Mouse (Mus musculus): ENCODE results near the gene Slc43a3. TPM values are rescaled to one million over a fixed set of nuclear protein-coding genes. Genes with fewer than 3 reads are reported as not detected.

Gene Slc43a3
- polyA plus RNA-seq, 3 experiments from 2014 or later: 8.8 to 23.4 (median 9.2) TPM

GRCm38 (mm10) chr2:84987930-84988329 lies 51.6 kb downstream of the Slc43a3 start, which contains the start of gene Prg3:
Gene Prg3, plus strand, starts transcription at chr2:84988215.
- no peak for ATAC-seq

- no peak for ATAC-seq
Measured at GRCm38 (mm10) chr2:84996376-84996775, 60.0 kb downstream of the Slc43a3 start.

GRCm38 (mm10) chr2:84999486-85000181 lies 63.3 kb downstream of the Slc43a3 start:
- ATAC-seq: no peak

- ATAC-seq: no peak
Measured at GRCm38 (mm10) chr2:85001497-85001896, 65.1 kb downstream of the Slc43a3 start.

- no peak for ATAC-seq
Measured at GRCm38 (mm10) chr2:85002575-85002974, 66.2 kb downstream of the Slc43a3 start.

- ATAC-seq: no peak
Measured at GRCm38 (mm10) chr2:85004341-85004740, 68.0 kb downstream of the Slc43a3 start.

GRCm38 (mm10) chr2:85006600-85006999 lies 70.2 kb downstream of the Slc43a3 start:
- ATAC-seq: no peak

GRCm38 (mm10) chr2:85007729-85008128 lies 71.3 kb downstream of the Slc43a3 start:
- ATAC-seq: peak; percentile 72

Other genes with a start within 250 kb of the Slc43a3 start
- gene Zdhhc5, start 221.4 kb upstream of the Slc43a3 start, polyA plus RNA-seq (2017; shearing (Covaris generic)): 10 to 100 TPM; 12.9 to 14.1 (median 13.3) TPM
- gene Clp1, start 209.2 kb upstream of the Slc43a3 start, polyA plus RNA-seq (2017; shearing (Covaris generic)): 10 to 100 TPM; 41.2 to 48.0 (median 44.5) TPM
- gene Ypel4, start 202.5 kb upstream of the Slc43a3 start, polyA plus RNA-seq (2017; shearing (Covaris generic)): 1 to 10 TPM; 1.2 to 3.2 (median 2.2) TPM
- not detected for gene Gm19426, start 192.9 kb upstream of the Slc43a3 start, polyA plus RNA-seq (2017; shearing (Covaris generic))
- under 1 TPM in 1 of 3 experiments, not detected in 2; 0.20 TPM for gene Serping1, start 161.1 kb upstream of the Slc43a3 start, polyA plus RNA-seq (2017; shearing (Covaris generic))
- 10 to 100 TPM; 92.1 to 96.3 (median 93.4) TPM for gene Ube2l6, start 137.8 kb upstream of the Slc43a3 start, polyA plus RNA-seq (2017; shearing (Covaris generic))
- not detected for gene Smtnl1, start 113.9 kb upstream of the Slc43a3 start, polyA plus RNA-seq (2017; shearing (Covaris generic))
- gene Timm10, start 109.6 kb upstream of the Slc43a3 start, polyA plus RNA-seq (2017; shearing (Covaris generic)): 10 to 100 TPM; 25.4 to 39.8 (median 38.8) TPM
- 1 to 10 TPM; 1.9 to 9.1 (median 5.9) TPM for gene Slc43a1, start 97.7 kb upstream of the Slc43a3 start, polyA plus RNA-seq (2017; shearing (Covaris generic))
- gene Rtn4rl2, start 49.9 kb upstream of the Slc43a3 start, polyA plus RNA-seq (2017; shearing (Covaris generic)): not detected
- under 1 TPM in 1 of 3 experiments, not detected in 2; 0.73 TPM for gene Prg2, start 43.9 kb downstream of the Slc43a3 start, polyA plus RNA-seq (2017; shearing (Covaris generic))
- not detected for gene Prg3, start 51.6 kb downstream of the Slc43a3 start, polyA plus RNA-seq (2017; shearing (Covaris generic))
- gene Ssrp1, start 100.7 kb downstream of the Slc43a3 start, polyA plus RNA-seq (2017; shearing (Covaris generic)): 100 to 1,000 TPM; 151 to 189 (median 155) TPM
- 1 to 10 TPM in 1 of 3 experiments, not detected in 2; 1.3 TPM for gene P2rx3, start 100.9 kb downstream of the Slc43a3 start, polyA plus RNA-seq (2017; shearing (Covaris generic))
- gene Tnks1bp1, start 111.4 kb downstream of the Slc43a3 start, polyA plus RNA-seq (2017; shearing (Covaris generic)): 1 to 10 TPM; 4.9 to 6.6 (median 5.0) TPM
- not detected for gene Aplnr, start 199.6 kb downstream of the Slc43a3 start, polyA plus RNA-seq (2017; shearing (Covaris generic))